Mouse (Mus musculus) gastrocnemius, adult 18-20 months (tissue): ENCODE data around the gene Nos3. TPM values are rescaled to one million over a fixed set of nuclear protein-coding genes. Genes with fewer than 3 reads are reported as not detected.

ENCODE experiments used
- DNase-seq: peaks from one replicate; pipeline ENCODE4 v3.0.0; 2021; ENCODE audit warnings: low spot score
- total RNA-seq, 2 experiments: library from RNA; stranded (reverse); gene quantifications; 2 replicates each; pipeline ENCODE4 v1.2.3; 2021

Nos3 gene
- total RNA-seq, 2 experiments from 2014 or later, result 4.3 to 8.1 TPM

DNA sequence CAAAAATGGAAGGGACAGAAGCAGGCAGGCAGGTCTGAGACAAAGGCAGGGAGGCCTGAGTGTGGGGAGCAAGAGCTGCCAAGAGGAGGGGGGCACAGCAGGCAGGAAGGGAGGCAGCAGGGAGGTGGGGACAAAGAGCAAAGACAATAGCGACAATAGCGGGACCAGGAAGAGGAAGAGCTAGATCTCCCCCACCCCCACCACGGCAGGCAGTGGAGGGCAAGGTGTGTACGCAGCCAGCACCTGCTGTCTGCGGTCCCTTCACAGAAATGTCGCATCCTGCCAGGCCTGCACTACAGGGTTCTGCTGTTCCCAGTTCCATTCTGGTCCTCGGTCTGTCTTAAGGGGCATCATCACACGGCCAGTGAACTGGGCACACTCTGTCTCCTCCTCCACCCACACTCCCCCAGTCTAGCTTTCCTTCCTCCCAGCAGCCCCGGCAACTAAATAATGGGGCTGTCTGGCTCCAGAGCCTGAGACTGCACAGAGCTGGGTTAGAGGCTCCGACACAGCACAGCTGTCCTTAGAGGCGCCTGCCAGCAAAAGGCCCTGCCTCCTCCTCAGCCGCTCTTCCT, 20.0 kb upstream of the Nos3 start:
- DNase-seq, result no peak

- DNase-seq, result no peak
Observed at GRCm38 (mm10) chr5:24346313-24346712, 18.3 kb upstream of the Nos3 start.

GRCm38 (mm10) chr5:24347186-24347875, 17.3 kb upstream of the Nos3 start:
- no peak for DNase-seq

- DNase-seq, result peak; percentile 34
Observed at GRCm38 (mm10) chr5:24348128-24348527, 16.5 kb upstream of the Nos3 start.

DNA sequence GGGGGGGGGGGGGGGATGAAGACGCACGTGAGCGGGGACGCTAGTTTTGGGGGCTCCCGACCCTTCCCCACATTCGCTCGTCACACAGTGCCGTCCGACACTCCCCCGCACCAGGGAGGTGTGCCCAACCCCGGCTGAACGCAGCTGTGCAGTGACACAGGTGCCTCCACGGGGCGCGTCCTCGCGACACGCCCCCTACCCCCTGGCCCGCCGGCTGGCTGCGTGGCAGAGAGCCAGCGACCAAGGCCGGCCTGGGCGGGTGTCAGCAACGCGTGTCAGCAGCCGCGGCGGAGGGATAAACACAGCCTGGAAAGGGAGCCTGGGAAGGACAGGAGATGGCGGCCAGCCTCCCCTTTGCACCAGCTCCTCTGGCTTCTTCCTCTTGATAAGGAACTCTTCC, 16.1 kb upstream of the Nos3 start:
- DNase-seq, result no peak

- DNase-seq, result no peak
Observed at GRCm38 (mm10) chr5:24350073-24350472, 14.5 kb upstream of the Nos3 start.

GRCm38 (mm10) chr5:24350531-24351250, 13.9 kb upstream of the Nos3 start:
- no peak for DNase-seq

- no peak for DNase-seq
Observed at GRCm38 (mm10) chr5:24351278-24351677, 13.3 kb upstream of the Nos3 start, which contains the start of gene Kcnh2. Kcnh2 (minus strand) TSS chr5:24351604.

GRCm38 (mm10) chr5:24351701-24352171, 12.9 kb upstream of the Nos3 start:
- peak; percentile 45 for DNase-seq

DNA sequence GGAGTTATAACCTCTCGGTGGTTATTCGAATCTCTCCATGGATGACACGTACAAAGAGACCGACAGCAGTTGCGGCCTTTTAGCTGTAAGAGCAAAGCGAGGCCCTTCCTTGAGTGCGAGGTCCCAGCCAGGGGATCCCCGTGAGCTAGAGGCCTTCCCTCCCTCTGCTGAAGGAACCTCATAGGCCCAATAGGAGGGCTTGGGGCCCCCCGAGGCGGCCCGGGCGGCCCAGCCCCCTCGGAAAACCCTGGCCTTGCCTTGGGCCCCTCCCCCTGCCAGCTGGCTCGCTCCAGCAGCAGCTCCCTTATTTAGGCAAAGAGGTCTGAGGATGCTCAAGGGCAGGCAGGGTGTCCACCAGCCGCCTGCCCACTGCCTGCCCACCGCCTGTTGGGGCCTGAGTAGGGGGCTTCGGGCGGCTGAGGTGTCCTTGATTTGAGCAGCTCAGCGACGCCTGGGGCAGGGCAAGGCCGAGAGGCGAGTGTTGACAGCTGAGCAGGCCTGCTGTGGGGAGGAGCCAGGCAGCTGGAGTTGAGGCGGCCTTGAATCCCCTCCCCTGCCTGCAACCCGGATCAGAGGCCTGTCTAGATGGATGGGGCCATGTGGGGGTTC, 12.3 kb upstream of the Nos3 start:
- no peak for DNase-seq

DNA sequence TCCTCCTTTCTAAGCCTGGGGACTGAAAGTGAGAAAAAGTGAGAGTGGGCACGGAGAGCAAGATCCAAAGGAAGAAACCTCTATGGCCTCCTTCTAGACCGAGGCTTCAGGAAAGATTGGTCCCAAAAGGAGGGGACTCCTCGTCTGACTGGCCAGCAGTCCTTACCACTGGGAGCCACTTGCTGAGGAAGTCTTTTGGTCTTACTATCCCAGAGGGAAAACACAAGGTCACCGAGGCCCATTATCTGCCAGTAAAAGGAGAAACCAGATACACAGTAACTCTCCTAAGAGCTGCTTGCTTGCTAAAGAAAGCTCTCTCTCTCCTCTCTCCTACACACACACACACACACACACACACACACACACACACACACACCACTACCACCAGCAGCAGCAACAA, 11.3 kb upstream of the Nos3 start:
- DNase-seq, result no peak

GRCm38 (mm10) chr5:24356764-24357163, 7.8 kb upstream of the Nos3 start:
- DNase-seq, result no peak

DNA sequence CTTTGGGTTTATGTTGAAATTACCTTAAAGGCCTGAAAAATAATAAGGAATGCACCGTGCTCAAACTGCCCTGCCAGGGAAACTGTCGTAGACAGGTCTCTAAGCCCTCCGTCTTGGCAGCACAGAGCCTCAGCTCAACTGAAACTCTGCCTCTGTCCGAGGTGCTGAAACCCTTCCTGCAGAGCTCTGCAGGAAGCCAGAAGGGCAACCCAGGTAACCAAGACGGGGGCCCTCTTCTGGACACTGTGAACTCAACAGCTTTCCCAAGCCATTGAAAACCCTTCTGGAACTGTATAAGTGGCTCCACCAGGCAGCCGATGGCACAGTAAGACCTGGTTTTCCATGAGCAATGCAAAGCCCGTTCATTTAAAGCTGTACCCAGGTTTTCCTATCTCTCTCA, 7.1 kb upstream of the Nos3 start:
- peak; percentile 59 for DNase-seq

- DNase-seq, result peak; percentile 84
Observed at GRCm38 (mm10) chr5:24360792-24361454, 3.7 kb upstream of the Nos3 start.

GRCm38 (mm10) chr5:24363467-24363866, 1.1 kb upstream of the Nos3 start:
- no peak for DNase-seq

DNA sequence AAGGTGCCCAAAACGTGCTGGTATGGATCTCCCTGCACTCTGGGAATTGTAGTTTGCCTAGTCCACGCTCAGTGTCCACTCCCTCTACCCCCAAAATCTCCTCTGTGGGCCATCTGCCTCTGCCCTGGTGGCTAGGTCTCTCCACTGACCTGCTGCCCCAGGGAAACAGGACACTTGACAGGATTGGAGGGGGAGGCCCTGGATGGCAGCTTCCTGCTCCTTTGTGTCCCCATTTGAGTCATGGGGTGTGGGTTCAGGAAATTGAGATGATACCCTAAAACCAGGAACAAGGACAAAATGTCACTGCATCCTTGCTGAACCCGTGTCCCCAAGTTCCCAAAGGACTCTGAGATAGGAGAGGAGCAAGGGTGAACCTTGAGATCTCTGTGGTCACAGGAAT, 549 bp upstream of the Nos3 start:
- DNase-seq, result no peak

GRCm38 (mm10) chr5:24364963-24365362, 353 bp downstream of the Nos3 start:
- DNase-seq, result no peak

DNA sequence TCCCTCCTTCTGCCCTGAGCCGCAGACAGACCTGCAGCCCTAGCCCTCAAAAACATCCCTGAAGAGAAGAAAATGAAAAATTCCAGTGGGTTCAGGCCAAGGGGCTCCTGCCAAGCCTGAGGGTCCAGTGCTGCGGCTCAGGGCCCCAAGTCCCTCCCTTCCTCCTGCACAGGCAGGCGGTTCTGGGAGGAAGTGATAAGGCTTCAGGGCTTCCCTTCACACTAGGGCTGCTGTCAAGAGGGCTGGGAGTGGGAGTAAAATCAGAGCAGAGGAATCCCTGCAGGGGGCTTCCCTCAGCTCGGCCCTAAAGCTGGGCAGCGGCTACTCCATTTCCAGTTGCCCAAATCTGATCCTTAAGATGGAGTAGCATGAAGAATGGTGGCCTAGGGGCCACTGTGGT, 918 bp downstream of the Nos3 start:
- no peak for DNase-seq

GRCm38 (mm10) chr5:24366426-24366825, 1.8 kb downstream of the Nos3 start:
- DNase-seq, result no peak

DNA sequence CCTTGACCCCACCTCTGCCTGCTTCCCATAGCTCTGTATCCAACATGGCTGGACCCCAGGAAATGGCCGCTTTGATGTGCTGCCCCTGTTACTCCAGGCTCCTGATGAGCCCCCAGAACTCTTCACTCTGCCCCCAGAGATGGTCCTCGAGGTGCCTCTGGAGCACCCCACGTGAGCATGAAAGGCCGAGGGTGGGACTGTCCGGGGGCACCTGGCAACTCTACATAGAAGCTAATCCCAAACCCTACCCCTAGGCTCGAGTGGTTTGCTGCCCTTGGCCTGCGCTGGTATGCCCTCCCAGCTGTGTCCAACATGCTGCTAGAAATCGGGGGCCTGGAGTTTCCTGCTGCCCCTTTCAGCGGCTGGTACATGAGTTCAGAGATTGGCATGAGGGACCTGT, 5.2 kb downstream of the Nos3 start:
- DNase-seq, result no peak

GRCm38 (mm10) chr5:24373807-24374206, 9.2 kb downstream of the Nos3 start:
- DNase-seq, result no peak

DNA sequence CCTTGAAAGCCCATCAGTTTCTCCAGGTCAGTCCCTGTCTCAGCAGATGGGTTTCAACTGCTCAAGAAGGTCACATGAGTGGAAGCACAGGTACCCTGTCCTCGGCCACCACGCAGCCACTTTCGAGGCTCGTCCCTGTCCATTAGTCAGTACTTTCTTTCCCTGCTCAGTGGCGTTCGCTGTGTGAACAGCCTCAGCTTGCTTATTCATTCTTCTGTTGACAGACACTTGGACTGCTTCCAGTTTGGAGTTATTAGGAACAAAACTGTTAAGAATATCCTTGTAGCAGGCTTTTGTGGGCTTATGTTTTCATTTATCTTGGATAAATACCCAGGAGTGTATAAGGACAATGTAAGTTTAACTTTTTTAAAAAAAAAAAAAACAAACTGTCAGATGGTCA, 9.6 kb downstream of the Nos3 start:
- no peak for DNase-seq
